Comparison of ENCODE assay signal across 23 mouse cellular contexts in genomic region chr10:125288560-125288959, GRCm38 (mm10).
DNase-seq lines count a peak whose midpoint lies in the region; ATAC-seq lines count a peak whose summit lies in the region.
"Had no signal": no experiment of that assay in that cellular context is flagged by ENCODE, and none has a peak within 500 bp of the region (broad histone marks: within the 10 kb centered on the region; RNA-seq: fewer than 3 reads in every experiment).

No protein-coding gene starts in this region.

- H3K27ac ChIP-seq in limb, embryonic 11.5 days (replicated peaks; ENCODE audit: low read depth, low read length), result no peak overlapping the region
- H3K27ac ChIP-seq in limb, embryonic 10.5 days, result no peak overlapping the region
- H3K27ac ChIP-seq: layer of hippocampus, adult 2 months; stomach, embryonic 15.5 days had no signal

- 21% methylated on average over 6 of the region's 6 CpGs for WGBS in limb, embryonic 11.5 days
- WGBS in limb, embryonic 10.5 days, result 40% methylated on average over 6 of the region's 6 CpGs

- peak; percentile 10 for DNase-seq in cerebellum, postnatal 36 days
- DNase-seq in cerebellum, adult 18-20 months, result no peak
- DNase-seq in limb, embryonic 11.5 days (ENCODE audit: low spot score), result no peak
- DNase-seq in limb, embryonic 10.5 days (ENCODE audit: low spot score), result no peak
- peak; percentile 23 for DNase-seq in brain, adult 2 months (ENCODE audit: low read depth, low spot score)
- DNase-seq in hindlimb bud, embryonic 11.5 days (ENCODE audit: extremely low spot score, low read depth, low spot score), result peak; percentile 5
- no peak for DNase-seq in kidney, postnatal 4 days
- DNase-seq: adrenal gland, postnatal 10 days; cerebellum, adult 11-12 months; gastrocnemius, postnatal 36 days; kidney, adult 2 months; kidney, postnatal 10 days; layer of hippocampus, postnatal 36 days; liver, postnatal 0 days; lung, postnatal 10 days; right cerebral cortex, postnatal 25 days; thymus, adult 18-20 months; thymus, postnatal 4 days had no signal

- no peaks in the 10 kb centered on the region for H3K36me3 ChIP-seq in limb, embryonic 11.5 days (ENCODE audit: control insufficient read depth, insufficient read depth, low read length)
- H3K36me3 ChIP-seq in limb, embryonic 10.5 days, result no peaks in the 10 kb centered on the region
- H3K36me3 ChIP-seq: stomach, embryonic 15.5 days had no signal

- H3K27me3 ChIP-seq in limb, embryonic 11.5 days (ENCODE audit: control insufficient read depth, insufficient read depth, low read length), result no peaks in the 10 kb centered on the region
- no peaks in the 10 kb centered on the region for H3K27me3 ChIP-seq in limb, embryonic 10.5 days (ENCODE audit: low read depth, poor library complexity, severe bottlenecking)
- H3K27me3 ChIP-seq: stomach, embryonic 15.5 days had no signal

- no peak overlapping the region for H3K4me2 ChIP-seq in limb, embryonic 11.5 days (ENCODE audit: low read depth, severe bottlenecking)
- H3K4me2 ChIP-seq: stomach, embryonic 15.5 days had no signal

- ATAC-seq in limb, embryonic 11.5 days (ENCODE audit: insufficient number of reproducible peaks, low FRiP score, low TSS enrichment, low read depth), result 0 out of 2 replicates have a peak, but pooled peaks have one; percentile 35
- ATAC-seq in granulocyte monocyte progenitor cell, adult 5-6 weeks (replicated peaks; ENCODE audit: poor library complexity, severe bottlenecking), result no peak
- ATAC-seq: activated CD4-positive, CD25-positive, alpha-beta regulatory T cell, adult 4 months; CD4-positive, CD25-positive, alpha-beta regulatory T cell, adult 4 months; liver, postnatal 0 days had no signal

- H3K4me1 ChIP-seq in limb, embryonic 11.5 days (ENCODE audit: control insufficient read depth, insufficient read depth, low read length), result no peaks in the 10 kb centered on the region
- H3K4me1 ChIP-seq in limb, embryonic 10.5 days, result peaks cover 15% of the 10 kb centered on the region
- H3K4me1 ChIP-seq: stomach, embryonic 15.5 days had no signal

- no peaks in the 10 kb centered on the region for H3K9me3 ChIP-seq in limb, embryonic 11.5 days (ENCODE audit: control insufficient read depth, low read length)
- no peaks in the 10 kb centered on the region for H3K9me3 ChIP-seq in limb, embryonic 10.5 days (replicated peaks)
- H3K9me3 ChIP-seq: stomach, embryonic 15.5 days had no signal

- no peak overlapping the region for H3K9ac ChIP-seq in limb, embryonic 11.5 days (ENCODE audit: low read length)
- H3K9ac ChIP-seq: liver, postnatal 0 days; stomach, embryonic 15.5 days had no signal

- H3K4me3 ChIP-seq in limb, embryonic 11.5 days (ENCODE audit: low read depth, low read length), result no peak overlapping the region
- no peak overlapping the region for H3K4me3 ChIP-seq in limb, embryonic 10.5 days
- H3K4me3 ChIP-seq: layer of hippocampus, adult 2 months; stomach, embryonic 15.5 days had no signal

Comparison
In these comparisons a context has a peak if more than half of its experiments do, and no peak if none do; other contexts are left out.
1. DNase-seq: peak in cerebellum, postnatal 36 days (2 of 2), brain, adult 2 months (single experiment) and hindlimb bud, embryonic 11.5 days (single experiment); none in cerebellum, adult 18-20 months (0 of 2), limb, embryonic 11.5 days (single experiment), limb, embryonic 10.5 days (single experiment) and kidney, postnatal 4 days (0 of 2).